Mouse (Mus musculus) thymus, postnatal 36 days (tissue): ENCODE results near the gene Tigar.

Experiments used
- DNase-seq, 2 experiments: peaks; one replicate each; pipeline ENCODE4 v3.0.0; 2022; ENCODE audit warnings: mixed read lengths in 2 of 2

Gene Tigar

GRCm38 (mm10) chr6:127142154-127143123, 33.1 kb upstream of the Tigar start:
- DNase-seq = peak; percentile 30 to 42

GRCm38 (mm10) chr6:127138962-127139361, 29.6 kb upstream of the Tigar start:
- no peak for DNase-seq

GRCm38 (mm10) chr6:127133433-127134245, 24.3 kb upstream of the Tigar start:
- DNase-seq = no peak

DNA sequence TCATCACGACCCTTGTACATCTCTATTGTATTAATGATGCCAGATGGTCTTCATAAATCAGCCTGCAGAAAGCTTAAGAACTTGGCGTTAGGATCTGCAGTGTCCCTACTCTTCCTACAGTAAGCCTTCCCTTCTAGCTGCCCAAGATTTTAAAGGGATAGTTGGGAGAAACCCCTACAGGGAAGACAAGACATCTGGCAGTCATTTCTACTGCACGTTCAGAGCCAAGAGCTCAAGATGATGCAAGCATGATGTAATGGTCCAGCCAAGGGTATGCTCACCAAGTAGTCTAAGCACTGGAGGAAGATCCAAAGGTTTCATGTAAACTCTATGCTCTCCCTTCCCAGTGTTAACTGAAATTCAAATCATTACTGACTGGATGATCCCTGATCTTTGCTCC, 23.4 kb upstream of the Tigar start:
- no peak for DNase-seq

DNA sequence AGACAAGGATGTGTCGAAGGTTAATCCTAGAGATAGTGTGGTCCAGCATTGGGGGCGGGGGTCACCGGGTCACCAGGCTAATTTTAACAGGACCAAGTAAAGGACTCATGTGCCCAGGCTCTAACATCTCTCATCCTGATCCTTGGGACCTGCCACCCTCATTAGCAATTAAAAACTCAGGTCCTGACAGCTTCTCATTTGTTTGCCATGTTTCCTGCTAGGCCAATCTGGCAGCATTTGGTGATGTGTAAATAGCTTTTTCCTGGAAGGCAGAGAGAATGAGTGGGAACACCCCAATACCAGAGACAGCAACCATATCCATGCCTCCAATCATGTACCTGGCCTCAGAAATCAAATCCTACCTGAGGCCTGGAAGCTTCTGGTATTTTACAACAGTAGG, 22.6 kb upstream of the Tigar start:
- no peak for DNase-seq

- DNase-seq = no peak
Measured at GRCm38 (mm10) chr6:127130377-127130776, 21.0 kb upstream of the Tigar start.

GRCm38 (mm10) chr6:127129659-127130058, 20.3 kb upstream of the Tigar start:
- DNase-seq = no peak

- no peak for DNase-seq
Measured at GRCm38 (mm10) chr6:127123506-127123905, 14.1 kb upstream of the Tigar start.

DNA sequence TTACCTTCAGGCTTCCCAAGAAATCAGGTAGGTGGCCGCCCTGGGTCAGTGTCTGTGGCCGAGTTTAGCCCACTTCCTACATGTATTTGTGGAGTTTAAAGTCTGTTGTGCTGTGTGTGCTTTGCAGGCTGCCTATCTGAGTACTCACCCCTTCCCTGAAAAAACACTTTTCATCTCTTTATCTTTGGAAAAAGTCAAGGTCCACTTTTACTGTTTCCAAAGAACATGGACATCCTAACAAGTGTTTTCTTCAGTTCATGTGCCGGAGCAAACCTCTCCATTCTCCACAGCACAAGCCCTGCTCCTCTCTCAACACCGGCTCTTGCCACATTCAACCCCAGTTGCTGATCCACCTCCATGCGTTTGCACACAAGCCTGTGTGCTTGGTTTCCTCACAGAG, 13.6 kb upstream of the Tigar start:
- DNase-seq = no peak

DNA sequence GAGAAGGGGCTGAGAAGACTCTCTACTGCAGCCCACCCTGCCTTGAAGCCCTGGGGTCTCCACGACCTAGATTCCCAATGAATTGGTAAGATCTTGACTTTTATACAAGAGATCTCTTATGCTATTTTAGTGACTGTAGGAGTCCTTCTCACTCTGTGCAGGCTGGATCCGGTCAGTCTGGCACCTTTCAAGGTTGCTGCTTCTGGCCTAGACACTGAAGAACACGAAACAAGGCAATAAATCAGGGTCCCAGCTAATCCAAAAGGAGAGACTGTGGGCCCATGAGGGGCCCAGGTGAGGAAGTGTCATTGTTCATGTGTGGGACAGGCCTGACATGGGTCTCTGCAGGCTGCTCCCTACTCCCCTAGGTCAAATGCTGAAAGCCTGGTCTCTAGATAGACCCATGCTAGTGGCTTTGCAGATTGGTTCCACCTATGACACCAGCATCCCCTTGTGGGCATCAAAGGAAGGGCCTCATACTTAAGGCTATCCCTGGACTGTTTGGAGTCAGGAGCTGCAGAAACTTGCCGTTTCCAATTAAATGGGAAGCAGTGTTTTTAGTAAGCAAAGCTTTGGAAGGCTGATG, 13.0 kb upstream of the Tigar start:
- DNase-seq = no peak

DNA sequence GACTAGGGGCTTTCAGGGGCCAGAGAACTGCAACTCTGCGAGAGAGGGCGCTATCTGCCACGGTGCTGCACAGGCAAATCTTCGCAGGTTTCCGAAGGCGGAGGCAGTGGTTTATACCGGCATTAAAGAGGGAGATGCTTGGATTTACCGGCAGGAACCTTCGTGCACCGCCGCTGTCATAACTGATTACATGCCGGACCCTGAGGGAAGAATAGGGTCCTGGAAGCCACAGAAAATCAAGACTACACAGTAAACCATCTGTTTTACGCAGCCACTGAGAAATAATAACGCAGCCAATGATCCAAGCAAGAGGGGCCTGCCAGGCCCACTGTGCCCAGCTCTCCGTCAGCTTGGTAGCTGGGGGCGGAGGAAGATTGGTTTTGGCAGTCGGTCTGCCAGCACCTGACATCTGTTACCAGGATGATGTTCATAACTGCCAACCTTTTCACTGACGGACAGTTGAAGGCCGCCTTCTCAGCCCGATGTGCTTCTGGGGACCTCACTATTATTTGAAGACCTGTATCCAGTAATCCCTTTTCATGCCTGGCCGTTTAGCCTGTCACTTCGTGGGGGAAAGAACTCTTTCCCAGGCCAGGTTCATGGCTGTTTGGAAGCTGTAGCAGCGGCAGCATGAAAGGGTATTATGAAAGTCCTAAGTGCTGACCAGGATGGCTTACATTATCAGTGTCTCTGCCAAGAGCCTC, 5.5 kb upstream of the Tigar start:
- no peak for DNase-seq

DNA sequence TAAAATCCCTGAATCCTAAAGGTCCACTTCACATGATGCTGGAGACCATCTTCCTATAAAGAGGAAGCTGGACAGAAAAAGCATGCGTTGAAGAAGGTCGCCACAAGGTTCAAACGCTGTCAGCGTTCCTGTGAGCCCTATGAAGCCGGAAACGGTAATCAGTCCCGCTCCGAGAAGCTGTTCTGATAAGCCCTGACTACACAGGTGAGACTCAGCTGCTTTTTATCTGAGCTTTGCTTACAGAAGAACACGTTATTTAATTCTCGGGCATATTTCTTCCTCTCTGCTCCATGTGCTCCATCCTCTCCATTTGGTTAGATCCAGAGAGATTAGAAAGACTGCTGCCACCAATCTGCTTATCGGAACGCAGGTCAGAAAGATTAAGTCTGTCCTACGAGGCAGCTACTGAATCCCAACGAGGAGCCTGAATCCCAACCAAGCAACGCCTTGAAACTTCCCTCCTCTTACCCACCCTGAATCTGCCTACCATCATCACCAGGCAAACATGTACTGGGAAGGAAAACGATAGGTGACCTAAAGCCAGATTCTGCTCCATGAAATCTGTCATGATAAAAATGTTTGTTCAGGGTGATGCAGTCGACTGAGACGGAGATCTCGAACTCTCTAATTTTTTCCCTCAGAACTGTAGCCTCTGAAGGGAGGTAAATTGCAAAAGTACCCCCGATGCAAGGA, 843 bp downstream of the Tigar start:
- DNase-seq = no peak

DNA sequence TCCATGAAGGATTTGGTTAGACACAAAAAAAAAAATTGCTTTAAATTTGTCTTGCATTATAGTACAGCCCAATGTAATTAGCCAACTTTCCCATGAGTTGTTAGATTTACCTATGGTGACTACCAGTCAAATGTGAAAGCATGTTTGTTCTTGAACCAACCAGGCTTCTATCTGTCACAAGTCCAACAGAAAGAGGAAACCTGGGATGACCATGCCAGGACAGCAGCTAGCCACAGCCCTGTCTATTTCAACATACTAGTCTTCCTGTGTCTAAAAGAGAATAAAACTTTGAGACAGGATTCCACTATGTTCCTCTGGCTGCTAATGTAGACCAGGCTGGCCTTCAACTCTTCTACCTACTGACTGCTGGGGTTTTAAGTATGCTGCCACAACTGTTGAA, 1.9 kb downstream of the Tigar start:
- DNase-seq = no peak

- no peak for DNase-seq
Measured at GRCm38 (mm10) chr6:127106726-127107125, 2.6 kb downstream of the Tigar start.

- DNase-seq = no peak
Measured at GRCm38 (mm10) chr6:127106189-127106588, 3.2 kb downstream of the Tigar start.

DNA sequence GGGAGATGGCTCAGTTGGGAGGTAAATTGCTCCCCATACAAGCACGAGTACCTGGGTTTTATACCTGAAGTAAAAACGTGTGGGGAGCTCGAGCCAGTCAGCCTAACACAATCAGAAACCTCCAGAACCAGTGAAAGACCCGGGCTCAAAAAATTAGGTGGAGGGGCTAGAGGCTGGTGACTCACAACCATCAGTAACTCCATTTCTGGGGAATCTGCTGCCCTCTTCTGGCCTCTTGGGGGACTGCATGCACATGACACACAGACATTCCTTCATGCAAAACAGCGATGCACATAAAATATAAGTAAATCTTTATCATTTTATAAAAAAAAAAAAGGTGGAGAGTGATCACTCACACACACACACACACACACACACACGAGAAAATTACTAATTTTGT, 4.2 kb downstream of the Tigar start:
- DNase-seq = peak; percentile 42 to 51

DNA sequence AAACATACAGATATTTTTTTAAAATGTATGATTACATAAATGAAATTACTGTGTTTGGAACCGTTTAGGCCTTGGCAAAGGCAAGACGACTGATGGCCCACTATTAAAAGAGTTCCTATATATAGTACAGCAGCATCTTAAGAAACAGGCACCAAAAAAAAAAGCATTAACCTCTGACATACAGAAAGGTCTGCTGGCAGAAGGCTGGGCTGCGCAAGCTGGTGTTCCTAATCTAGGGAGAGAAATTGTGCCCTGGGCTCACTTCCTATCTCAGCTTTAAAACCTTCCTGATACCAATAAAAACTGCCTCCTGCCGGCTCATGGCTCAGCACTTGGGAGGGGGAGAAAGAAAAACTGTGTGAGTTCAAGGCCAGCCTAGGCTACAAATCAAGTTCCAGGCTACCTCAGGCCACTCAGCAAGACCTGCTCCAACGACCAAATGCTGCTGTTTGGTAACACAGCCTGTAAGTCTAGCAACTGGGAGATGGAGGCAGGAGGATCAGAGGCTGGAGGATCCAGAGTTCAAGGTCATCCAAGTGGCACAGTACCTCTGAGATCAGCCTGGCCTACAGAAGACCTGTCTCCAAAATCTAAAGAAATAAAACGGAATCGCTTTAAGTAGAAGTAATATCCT, 4.8 kb downstream of the Tigar start:
- DNase-seq = no peak

- DNase-seq = no peak
Measured at GRCm38 (mm10) chr6:127103506-127104275, 5.7 kb downstream of the Tigar start.

DNA sequence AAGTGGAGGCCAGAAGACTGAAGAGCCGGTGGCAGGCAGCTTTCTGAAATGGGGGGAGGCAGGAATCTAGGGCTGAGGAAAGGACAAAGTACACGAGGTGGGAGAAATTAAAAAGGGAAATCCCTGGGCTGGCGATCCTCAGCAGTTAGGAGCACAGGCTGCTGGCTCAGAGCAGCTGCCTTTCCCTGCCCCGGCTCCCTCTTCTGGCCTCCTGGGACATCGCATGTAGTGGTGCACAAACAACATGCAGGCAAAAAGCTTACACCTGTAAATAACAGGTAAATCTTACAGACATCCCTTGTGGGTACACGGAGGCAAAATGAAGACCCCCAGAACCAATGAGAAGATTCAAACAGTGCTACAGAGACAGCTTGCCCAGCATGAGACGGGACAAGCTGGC, 14.8 kb downstream of the Tigar start:
- peak in 1 of 2 experiments; percentile 14 for DNase-seq

- no peak for DNase-seq
Measured at GRCm38 (mm10) chr6:127086739-127087138, 22.6 kb downstream of the Tigar start.

- no peak for DNase-seq
Measured at GRCm38 (mm10) chr6:127081820-127082219, 27.5 kb downstream of the Tigar start.
